Mouse (Mus musculus) ES-Bruce4 (cell line): Measurements from ENCODE around the gene Gpr55.

ENCODE experiments used
- CTCF ChIP-seq: IDR thresholded peaks from one replicate; pipeline ENCODE4 v1.8.1; 2011; ENCODE audit warnings: low read depth, low read length
- POLR2A ChIP-seq: IDR thresholded peaks from one replicate; pipeline ENCODE4 v1.8.1; 2011; ENCODE audit warnings: low read length; ENCODE audit not compliant: insufficient read depth

DNA sequence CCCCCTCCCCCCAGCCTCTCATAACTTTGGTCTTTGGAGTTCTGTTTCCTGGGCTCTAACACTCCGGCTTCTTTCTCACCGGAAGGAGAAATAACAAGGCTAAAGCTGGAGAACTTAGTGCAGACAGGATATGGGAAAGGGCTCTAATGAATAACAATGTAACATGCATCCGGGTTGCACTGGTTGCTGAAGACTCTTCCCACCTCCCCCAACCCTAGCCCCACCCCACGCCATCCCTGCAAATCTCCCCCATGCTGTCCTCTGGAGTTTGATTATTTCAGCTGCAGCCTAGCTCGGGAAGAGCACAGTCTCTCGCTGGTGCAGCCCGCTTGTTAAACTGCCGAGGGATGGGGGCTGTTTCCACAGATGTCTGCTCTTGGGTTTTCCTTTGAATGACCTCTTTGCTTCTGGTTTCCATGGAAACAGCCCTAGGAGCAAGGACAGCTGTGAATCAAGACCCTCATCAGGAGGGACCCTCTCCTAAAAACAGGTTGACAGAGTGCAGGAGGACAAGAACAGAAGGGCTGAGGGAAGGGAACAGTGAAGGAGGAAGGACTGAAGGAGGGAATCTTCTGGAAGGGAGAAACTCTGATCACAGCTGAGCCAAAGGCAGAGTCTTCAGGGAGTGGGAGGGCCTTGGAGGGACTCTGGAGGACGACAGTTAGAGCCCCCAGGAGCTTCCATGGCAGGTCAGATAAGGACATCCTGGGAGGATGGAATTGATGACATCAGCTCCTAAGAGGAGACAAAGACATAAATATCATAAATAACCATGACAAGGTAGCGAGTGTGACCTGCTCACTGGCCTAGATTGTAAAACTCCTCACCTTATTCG, 27.0 kb downstream of the Gpr55 start:
- no peak for TF ChIP-seq POLR2A
- TF ChIP-seq CTCF = no peak
